Mouse (Mus musculus): ENCODE data around the gene Olfr1248. TPM values are rescaled to one million over a fixed set of nuclear protein-coding genes. Genes with fewer than 3 reads are reported as not detected.
"Not testable (repeated sequence)": the region's sequence is repeated elsewhere in the genome, so short reads cannot be mapped to it uniquely, and the experiment has no call there.

The Olfr1248 gene
- polyA plus RNA-seq (2014; fragmentation: Nextera tagmentation; extraction: Ambion mirVana), result not detected in 2 replicates

GRCm38 (mm10) chr2:89618145-89618544 is at the start of gene Olfr1248:
Gene Olfr1248 (minus strand): TSS chr2:89618245.
- H3K27me3 ChIP-seq (ENCODE audit: control insufficient read depth, insufficient read depth, low read length); H3K36me3 ChIP-seq (ENCODE audit: control insufficient read depth, insufficient read depth, low read length); H3K9ac ChIP-seq (ENCODE audit: low read depth, low read length); H3K4me3 ChIP-seq (ENCODE audit: low read depth, low read length); H3K4me2 ChIP-seq (replicated peaks; ENCODE audit: low read depth, low read length); DNase-seq (ENCODE audit: low spot score); H3K9me3 ChIP-seq (ENCODE audit: control insufficient read depth, low read length); H3K27ac ChIP-seq (ENCODE audit: low read depth, low read length); H3K4me1 ChIP-seq (replicated peaks; ENCODE audit: control insufficient read depth, insufficient read depth, low read length); ATAC-seq (ENCODE audit: low FRiP score): not testable (repeated sequence)
- WGBS, result 94% methylated on average over 1 of the region's 1 CpGs

- H3K27ac ChIP-seq (ENCODE audit: low read depth, low read length), result no peak within 1 kb of the TSS
- no peak within 1 kb of the TSS for H3K4me2 ChIP-seq (replicated peaks; ENCODE audit: low read depth, low read length)
- no peaks in the 10 kb centered on the region for H3K36me3 ChIP-seq (ENCODE audit: control insufficient read depth, insufficient read depth, low read length)
- no peak for DNase-seq (ENCODE audit: low spot score)
- no peak within 1 kb of the TSS for H3K4me3 ChIP-seq (ENCODE audit: low read depth, low read length)
- H3K9me3 ChIP-seq (ENCODE audit: control insufficient read depth, low read length), result no peaks in the 10 kb centered on the region
- no peaks in the 10 kb centered on the region for H3K4me1 ChIP-seq (replicated peaks; ENCODE audit: control insufficient read depth, insufficient read depth, low read length)
- ATAC-seq (ENCODE audit: low FRiP score), result no peak
- no peak within 1 kb of the TSS for H3K9ac ChIP-seq (ENCODE audit: low read depth, low read length)
- no peaks in the 10 kb centered on the region for H3K27me3 ChIP-seq (ENCODE audit: control insufficient read depth, insufficient read depth, low read length)
Measured at GRCm38 (mm10) chr2:89661367-89661766, 43.3 kb upstream of the Olfr1248 start, which contains the start of gene Olfr1250. Gene Olfr1250 (minus strand): TSS chr2:89661467.

GRCm38 (mm10) chr2:89634883-89635282 is 16.8 kb upstream of the Olfr1248 start, which contains the start of gene Olfr1249:
Gene Olfr1249 (minus strand): TSS chr2:89634983.
- 94% methylated on average over 2 of the region's 2 CpGs for WGBS
- H3K4me3 ChIP-seq (ENCODE audit: low read depth, low read length), result no peak within 1 kb of the TSS
- DNase-seq (ENCODE audit: low spot score), result no peak
- H3K4me1 ChIP-seq (replicated peaks; ENCODE audit: control insufficient read depth, insufficient read depth, low read length), result no peaks in the 10 kb centered on the region
- no peak within 1 kb of the TSS for H3K27ac ChIP-seq (ENCODE audit: low read depth, low read length)
- no peak for ATAC-seq (ENCODE audit: low FRiP score)
- no peak within 1 kb of the TSS for H3K9ac ChIP-seq (ENCODE audit: low read depth, low read length)
- no peaks in the 10 kb centered on the region for H3K9me3 ChIP-seq (ENCODE audit: control insufficient read depth, low read length)
- H3K4me2 ChIP-seq (replicated peaks; ENCODE audit: low read depth, low read length), result no peak within 1 kb of the TSS
- no peaks in the 10 kb centered on the region for H3K27me3 ChIP-seq (ENCODE audit: control insufficient read depth, insufficient read depth, low read length)
- no peaks in the 10 kb centered on the region for H3K36me3 ChIP-seq (ENCODE audit: control insufficient read depth, insufficient read depth, low read length)

GRCm38 (mm10) chr2:89614030-89614429 is 4.0 kb downstream of the Olfr1248 start, which contains the start of gene Olfr1247:
Gene Olfr1247 (minus strand): TSS chr2:89614130.
- no peak within 1 kb of the TSS for H3K9ac ChIP-seq (ENCODE audit: low read depth, low read length)
- WGBS, result 95% methylated on average over 2 of the region's 2 CpGs
- ATAC-seq (ENCODE audit: low FRiP score), result no peak

GRCm38 (mm10) chr2:89593057-89593456 is 25.0 kb downstream of the Olfr1248 start, which contains the start of gene Olfr1246:
Gene Olfr1246 (minus strand): TSS chr2:89593157.
- Histone ChIP-seq H3K27ac (ENCODE audit: low read depth, low read length) (no peak within 1 kb of the TSS), H3K4me1 (replicated peaks; ENCODE audit: control insufficient read depth, insufficient read depth, low read length) (no peaks in the 10 kb centered on the region), H3K4me3 (ENCODE audit: low read depth, low read length) (no peak within 1 kb of the TSS), H3K27me3 (ENCODE audit: control insufficient read depth, insufficient read depth, low read length) (no peaks in the 10 kb centered on the region), H3K36me3 (ENCODE audit: control insufficient read depth, insufficient read depth, low read length) (no peaks in the 10 kb centered on the region), H3K9ac (ENCODE audit: low read depth, low read length) (no peak within 1 kb of the TSS), H3K9me3 (ENCODE audit: control insufficient read depth, low read length) (no peaks in the 10 kb centered on the region), H3K4me2 (replicated peaks; ENCODE audit: low read depth, low read length) (no peak within 1 kb of the TSS)
- DNase-seq (ENCODE audit: low spot score), result no peak
- ATAC-seq (ENCODE audit: low FRiP score), result no peak
- WGBS, result 83% methylated on average over 2 of the region's 2 CpGs

More at GRCm38 (mm10) chr2:89614030-89614429, 4.0 kb downstream of the Olfr1248 start, which contains the start of gene Olfr1247:
- Histone ChIP-seq H3K4me2 (replicated peaks; ENCODE audit: low read depth, low read length) (no peak within 1 kb of the TSS), H3K4me3 (ENCODE audit: low read depth, low read length) (no peak within 1 kb of the TSS), H3K9me3 (ENCODE audit: control insufficient read depth, low read length) (no peaks in the 10 kb centered on the region), H3K27me3 (ENCODE audit: control insufficient read depth, insufficient read depth, low read length) (no peaks in the 10 kb centered on the region), H3K4me1 (replicated peaks; ENCODE audit: control insufficient read depth, insufficient read depth, low read length) (no peaks in the 10 kb centered on the region), H3K27ac (ENCODE audit: low read depth, low read length) (no peak within 1 kb of the TSS), H3K36me3 (ENCODE audit: control insufficient read depth, insufficient read depth, low read length) (no peaks in the 10 kb centered on the region)
- DNase-seq (ENCODE audit: low spot score), result no peak

- ATAC-seq (ENCODE audit: low FRiP score), result no peak
- WGBS, result 90% methylated on average over 1 of the region's 1 CpGs
- H3K9me3 ChIP-seq (ENCODE audit: control insufficient read depth, low read length), result no peaks in the 10 kb centered on the region
- H3K27ac ChIP-seq (ENCODE audit: low read depth, low read length), result no peak within 1 kb of the TSS
- no peak for DNase-seq (ENCODE audit: low spot score)
- no peak within 1 kb of the TSS for H3K4me3 ChIP-seq (ENCODE audit: low read depth, low read length)
- H3K9ac ChIP-seq (ENCODE audit: low read depth, low read length), result no peak within 1 kb of the TSS
- H3K27me3 ChIP-seq (ENCODE audit: control insufficient read depth, insufficient read depth, low read length), result no peaks in the 10 kb centered on the region
- H3K4me1 ChIP-seq (replicated peaks; ENCODE audit: control insufficient read depth, insufficient read depth, low read length), result no peaks in the 10 kb centered on the region
- no peak within 1 kb of the TSS for H3K4me2 ChIP-seq (replicated peaks; ENCODE audit: low read depth, low read length)
- H3K36me3 ChIP-seq (ENCODE audit: control insufficient read depth, insufficient read depth, low read length), result no peaks in the 10 kb centered on the region
Measured at GRCm38 (mm10) chr2:89578347-89578746, 39.7 kb downstream of the Olfr1248 start, which contains the start of gene Olfr1245. Gene Olfr1245 (minus strand): TSS chr2:89578447.

Other genes starting within 250 kb of the Olfr1248 start
- gene Olfr1238, start 208.6 kb downstream of the Olfr1248 start, polyA plus RNA-seq (2014; fragmentation: Nextera tagmentation; extraction: Ambion mirVana), result not detected in 2 replicates
- gene Olfr1239, start 197.8 kb downstream of the Olfr1248 start, polyA plus RNA-seq (2014; fragmentation: Nextera tagmentation; extraction: Ambion mirVana), result not detected in 2 replicates
- not detected in 2 replicates for gene Olfr1240, start 175.2 kb downstream of the Olfr1248 start, polyA plus RNA-seq (2014; fragmentation: Nextera tagmentation; extraction: Ambion mirVana)
- gene Olfr1241, start 131.1 kb downstream of the Olfr1248 start, polyA plus RNA-seq (2014; fragmentation: Nextera tagmentation; extraction: Ambion mirVana), result not detected in 2 replicates
- gene Olfr1242, start 119.9 kb downstream of the Olfr1248 start, polyA plus RNA-seq (2014; fragmentation: Nextera tagmentation; extraction: Ambion mirVana), result not detected in 2 replicates
- gene Olfr1243, start 86.8 kb downstream of the Olfr1248 start, polyA plus RNA-seq (2014; fragmentation: Nextera tagmentation; extraction: Ambion mirVana), result not detected in 2 replicates
- not detected in 2 replicates for gene Olfr1245, start 39.8 kb downstream of the Olfr1248 start, polyA plus RNA-seq (2014; fragmentation: Nextera tagmentation; extraction: Ambion mirVana)
- gene Olfr1246, start 25.1 kb downstream of the Olfr1248 start, polyA plus RNA-seq (2014; fragmentation: Nextera tagmentation; extraction: Ambion mirVana), result not detected in 2 replicates
- not detected in 2 replicates for gene Olfr1247, start 4.1 kb downstream of the Olfr1248 start, polyA plus RNA-seq (2014; fragmentation: Nextera tagmentation; extraction: Ambion mirVana)
- not detected in 2 replicates for gene Olfr1249, start 16.7 kb upstream of the Olfr1248 start, polyA plus RNA-seq (2014; fragmentation: Nextera tagmentation; extraction: Ambion mirVana)
- gene Olfr1250, start 43.2 kb upstream of the Olfr1248 start, polyA plus RNA-seq (2014; fragmentation: Nextera tagmentation; extraction: Ambion mirVana), result not detected in 2 replicates
- gene Olfr1251, start 53.7 kb upstream of the Olfr1248 start, polyA plus RNA-seq (2014; fragmentation: Nextera tagmentation; extraction: Ambion mirVana), result not detected in 2 replicates
- gene Olfr1252, start 106.8 kb upstream of the Olfr1248 start, polyA plus RNA-seq (2014; fragmentation: Nextera tagmentation; extraction: Ambion mirVana), result not detected in 2 replicates
- not detected in 2 replicates for gene Olfr1253, start 138.8 kb upstream of the Olfr1248 start, polyA plus RNA-seq (2014; fragmentation: Nextera tagmentation; extraction: Ambion mirVana)
- gene Olfr1254, start 175.4 kb upstream of the Olfr1248 start, polyA plus RNA-seq (2014; fragmentation: Nextera tagmentation; extraction: Ambion mirVana), result not detected in 2 replicates
- not detected in 2 replicates for gene Olfr1255, start 193.8 kb upstream of the Olfr1248 start, polyA plus RNA-seq (2014; fragmentation: Nextera tagmentation; extraction: Ambion mirVana)
- gene Olfr1256, start 223.3 kb upstream of the Olfr1248 start, polyA plus RNA-seq (2014; fragmentation: Nextera tagmentation; extraction: Ambion mirVana), result not detected in 2 replicates
- not detected in 2 replicates for gene Olfr48, start 230.0 kb upstream of the Olfr1248 start, polyA plus RNA-seq (2014; fragmentation: Nextera tagmentation; extraction: Ambion mirVana)

Data from hindbrain, embryonic 11.5 days (tissue).